Mouse (Mus musculus) right cerebral cortex, postnatal 25 days (tissue): ENCODE data around the gene Gm5475.

ENCODE experiments used
- DNase-seq: peaks from one replicate; pipeline ENCODE4 v3.0.0; 2022

Gene Gm5475

GRCm38 (mm10) chr15:100451245-100451644 lies 29.3 kb downstream of the Gm5475 start:
- peak; percentile 31 for DNase-seq

GRCm38 (mm10) chr15:100452486-100452885 lies 30.5 kb downstream of the Gm5475 start:
- no peak for DNase-seq

- DNase-seq = no peak
These were observed 34.5 kb downstream of the Gm5475 start for GRCm38 (mm10) chr15:100456356-100456991.

DNA sequence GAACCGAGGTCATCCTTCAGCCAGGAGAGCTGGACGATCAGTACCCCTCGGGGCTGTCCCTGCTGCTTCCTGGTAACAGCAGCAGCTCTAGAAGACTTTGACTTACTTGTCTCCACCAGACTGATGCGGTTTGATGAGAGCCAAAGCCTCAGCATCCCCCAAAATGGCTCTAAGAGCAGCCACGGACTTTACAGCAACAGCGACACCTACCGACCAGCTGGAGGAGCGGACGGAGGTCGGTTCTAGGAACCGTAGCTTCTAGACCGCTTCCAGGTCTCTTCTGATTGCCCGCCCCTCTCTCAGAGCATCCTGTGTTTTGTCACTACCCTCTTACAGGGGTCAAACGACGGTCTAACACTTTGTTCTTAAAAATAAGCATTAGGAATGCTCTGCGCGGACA lies 35.4 kb downstream of the Gm5475 start:
- peak; percentile 38 for DNase-seq

DNA sequence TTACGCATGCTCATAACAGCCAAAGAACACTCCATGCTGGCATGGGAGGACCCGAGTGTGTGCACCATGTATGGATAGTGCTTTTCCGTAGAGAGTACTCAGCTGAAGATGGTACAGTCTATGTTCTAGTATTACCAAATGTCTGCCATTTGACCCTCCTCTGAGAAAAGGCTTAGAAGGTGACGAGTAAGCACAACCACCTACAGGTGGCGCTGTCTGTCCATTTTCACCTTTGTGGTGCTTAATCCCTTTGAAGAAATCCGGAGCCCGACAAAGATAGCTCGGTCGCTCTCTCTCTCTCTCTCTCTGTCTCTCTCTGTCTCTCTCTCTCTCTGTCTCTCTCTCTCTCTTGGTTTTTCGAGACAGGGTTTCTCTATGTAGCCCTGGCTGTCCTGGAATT lies 36.1 kb downstream of the Gm5475 start:
- no peak for DNase-seq

DNA sequence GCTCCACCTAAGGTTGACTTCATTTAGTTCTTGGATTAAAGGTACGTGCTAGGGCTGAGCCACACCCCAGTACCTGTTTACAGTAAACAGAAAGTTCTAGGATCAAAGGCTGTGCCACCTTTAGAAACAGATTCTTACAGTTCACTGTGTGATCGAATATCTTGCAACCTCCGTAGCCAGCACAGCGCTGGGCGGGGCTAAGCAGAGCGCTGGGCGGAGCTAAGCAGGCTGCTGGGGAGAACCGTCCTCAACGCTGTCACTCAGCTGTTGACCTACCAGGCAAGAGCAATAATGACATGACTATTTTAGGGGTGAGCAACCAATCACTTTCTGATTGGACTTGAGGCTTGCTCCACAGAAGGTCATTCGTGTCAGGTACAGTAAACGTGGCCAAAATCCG lies 39.0 kb downstream of the Gm5475 start:
- no peak for DNase-seq

- no peak for DNase-seq
These were observed 39.7 kb downstream of the Gm5475 start for GRCm38 (mm10) chr15:100461646-100462045.

DNA sequence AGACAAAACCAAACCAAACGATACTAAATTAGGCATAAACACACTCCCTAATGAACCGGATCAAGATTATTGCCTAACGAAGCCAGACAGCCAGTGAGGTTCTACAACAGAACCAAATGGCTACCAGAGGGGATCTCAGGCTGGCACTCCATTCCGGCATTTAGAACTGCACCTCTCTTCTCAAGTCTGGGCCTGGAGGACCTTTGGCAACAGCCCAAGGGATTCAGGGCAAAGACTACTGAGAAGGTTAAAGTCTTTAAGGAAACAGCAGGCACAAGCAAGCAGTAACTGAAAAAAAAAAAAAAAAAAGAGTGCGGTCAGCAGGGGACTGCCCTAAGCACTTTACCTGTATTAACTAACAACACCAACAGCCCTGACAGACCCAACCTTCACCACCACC lies 40.1 kb downstream of the Gm5475 start:
- DNase-seq = no peak

DNA sequence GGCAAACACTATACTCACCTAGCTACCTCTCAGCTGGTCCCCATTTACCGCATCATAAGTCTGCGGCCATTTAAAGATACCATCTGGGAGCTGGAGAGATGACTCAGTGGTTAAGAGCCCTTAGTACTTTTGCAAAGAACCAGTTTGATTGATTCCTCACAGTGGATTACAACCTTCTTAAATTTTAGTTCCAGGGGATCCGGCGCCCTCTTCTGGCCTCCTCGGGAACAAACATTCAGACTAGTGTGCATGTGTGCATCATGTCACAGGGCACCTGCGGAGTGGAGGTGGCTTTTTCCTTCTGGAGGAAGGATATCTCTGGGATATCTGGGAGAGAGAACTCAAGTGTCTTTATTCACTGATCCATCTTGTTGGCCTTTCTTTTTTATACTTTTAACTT lies 41.8 kb downstream of the Gm5475 start:
- DNase-seq = peak; percentile 48

- no peak for DNase-seq
These were observed 43.5 kb downstream of the Gm5475 start for GRCm38 (mm10) chr15:100465432-100465831.

GRCm38 (mm10) chr15:100467738-100468137 lies 45.8 kb downstream of the Gm5475 start:
- no peak for DNase-seq

DNA sequence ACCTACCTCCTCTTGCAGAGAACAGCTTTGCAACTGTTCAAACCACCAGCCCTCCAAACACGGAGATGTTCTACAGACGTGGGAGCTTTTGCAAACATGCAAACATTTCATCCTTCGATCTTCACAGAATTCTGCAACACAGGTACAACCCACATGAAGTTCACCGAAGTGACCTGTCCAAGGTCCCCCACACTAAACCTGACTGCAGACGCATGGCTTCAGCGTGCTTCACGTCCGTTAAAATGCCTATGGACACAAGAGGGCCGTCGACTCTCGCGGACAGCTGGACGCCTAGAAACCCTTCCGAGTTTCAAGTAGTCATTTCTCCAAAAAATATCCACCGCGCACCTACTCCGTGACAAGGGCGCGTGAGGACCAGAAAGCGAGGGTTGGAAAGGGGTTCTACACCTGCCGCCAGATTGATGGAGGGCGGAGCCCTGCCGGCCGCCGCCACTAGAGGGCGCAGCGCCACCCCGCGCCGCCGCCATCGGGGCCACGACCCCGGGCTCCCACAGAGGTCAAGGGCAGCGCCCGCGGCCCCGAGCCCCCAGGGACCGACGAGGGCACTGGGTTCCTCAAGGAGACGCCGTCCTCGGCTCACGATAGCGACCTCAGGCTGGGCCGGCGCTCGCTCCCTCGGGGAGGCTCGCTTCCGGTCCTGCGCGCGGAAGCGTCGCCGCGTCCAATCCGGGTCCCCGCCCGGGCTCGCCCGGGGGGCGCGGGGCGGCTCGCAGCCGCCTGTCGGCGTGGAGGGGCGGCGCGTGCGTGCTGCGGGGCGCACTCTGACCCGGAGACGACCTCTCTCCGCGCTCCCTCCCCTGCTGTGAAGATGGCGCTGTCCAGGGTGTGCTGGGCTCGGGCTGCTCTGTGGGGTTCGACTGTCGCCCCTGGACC lies 46.6 kb downstream of the Gm5475 start, which contains the start of gene Letmd1:
Gene Letmd1 (plus strand): TSS at position 729 of the 894 bp plus-strand sequence.
- peak; percentile 93 for DNase-seq

- no peak for DNase-seq
These were observed 47.2 kb downstream of the Gm5475 start for GRCm38 (mm10) chr15:100469189-100469545.

DNA sequence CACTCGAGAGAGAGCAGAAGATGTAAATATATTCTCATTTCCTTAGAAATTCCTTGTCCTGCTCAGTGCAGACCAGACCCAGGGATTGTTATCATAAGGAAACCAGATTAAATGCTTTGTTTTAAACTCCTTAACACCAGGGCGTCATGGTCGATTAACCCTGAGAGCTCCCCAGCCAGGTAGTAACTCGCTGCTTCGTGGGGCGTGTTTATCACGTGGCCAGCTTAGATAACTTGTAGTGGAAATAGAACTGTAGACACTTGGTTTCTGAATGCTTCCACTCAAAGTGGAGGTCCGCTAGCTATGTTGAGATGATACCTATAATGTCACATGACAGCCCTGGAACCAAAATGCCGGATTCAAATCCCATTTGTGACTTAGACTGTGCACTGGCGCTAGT lies 48.1 kb downstream of the Gm5475 start:
- no peak for DNase-seq

- no peak for DNase-seq
These were observed 52.1 kb downstream of the Gm5475 start for GRCm38 (mm10) chr15:100473926-100474503.
